Mouse (Mus musculus) granulocyte monocyte progenitor cell, adult 5-6 weeks (primary cell): Measurements from ENCODE around the gene Iah1. TPM values are rescaled to one million over a fixed set of nuclear protein-coding genes. Genes with fewer than 3 reads are reported as not detected.

Source experiments
- ATAC-seq: replicated peaks from 2 replicates; pipeline ENCODE4 v1.8.0; 2016; ENCODE audit warnings: mild to moderate bottlenecking, moderate TSS enrichment, inconsistent platforms; ENCODE audit not compliant: poor library complexity, severe bottlenecking
- total RNA-seq, 2 experiments: library from RNA; stranded (forward) in 1 of 2; stranded (reverse) in 1 of 2; fragments of 200-712, 200-1000 nt in 1 of 2; fragments of >200 nt in 1 of 2; fragmentation: Nextera tagmentation in 1 of 2; gene quantifications; 2 replicates each; pipeline ENCODE4 v1.2.3; 2014 to 2017

Iah1 gene
- total RNA-seq, 2 experiments from 2014 or later = 34.6 to 46.8 TPM

- peak; percentile 52 for ATAC-seq
Observed at GRCm38 (mm10) chr12:21318143-21318895, 2.1 kb downstream of the Iah1 start.

GRCm38 (mm10) chr12:21320317-21320716 lies 4.1 kb downstream of the Iah1 start:
- no peak for ATAC-seq

GRCm38 (mm10) chr12:21321170-21321569 lies 5.0 kb downstream of the Iah1 start:
- ATAC-seq = no peak

- ATAC-seq = no peak
Observed at GRCm38 (mm10) chr12:21322296-21322695, 6.1 kb downstream of the Iah1 start.

GRCm38 (mm10) chr12:21322856-21323255 lies 6.7 kb downstream of the Iah1 start:
- no peak for ATAC-seq

GRCm38 (mm10) chr12:21324101-21324500 lies 7.9 kb downstream of the Iah1 start:
- no peak for ATAC-seq

GRCm38 (mm10) chr12:21325266-21325665 lies 9.1 kb downstream of the Iah1 start:
- ATAC-seq = no peak

GRCm38 (mm10) chr12:21326325-21326724 lies 10.1 kb downstream of the Iah1 start:
- ATAC-seq = no peak

GRCm38 (mm10) chr12:21329661-21330400 lies 13.6 kb downstream of the Iah1 start:
- no peak for ATAC-seq

- ATAC-seq = no peak
Observed at GRCm38 (mm10) chr12:21330961-21331576, 14.9 kb downstream of the Iah1 start.

- no peak for ATAC-seq
Observed at GRCm38 (mm10) chr12:21331711-21332110, 15.5 kb downstream of the Iah1 start.

GRCm38 (mm10) chr12:21333021-21333420 lies 16.8 kb downstream of the Iah1 start:
- ATAC-seq = no peak

- ATAC-seq = no peak
Observed at GRCm38 (mm10) chr12:21333766-21334165, 17.6 kb downstream of the Iah1 start.

GRCm38 (mm10) chr12:21335869-21336268 lies 19.7 kb downstream of the Iah1 start:
- ATAC-seq = peak; percentile 99

- ATAC-seq = no peak
Observed at GRCm38 (mm10) chr12:21337171-21337570, 21.0 kb downstream of the Iah1 start.

GRCm38 (mm10) chr12:21340674-21341073 lies 24.5 kb downstream of the Iah1 start:
- ATAC-seq = no peak

GRCm38 (mm10) chr12:21346972-21347371 lies 30.8 kb downstream of the Iah1 start:
- no peak for ATAC-seq

GRCm38 (mm10) chr12:21350113-21350876 lies 34.1 kb downstream of the Iah1 start:
- no peak for ATAC-seq

- no peak for ATAC-seq
Observed at GRCm38 (mm10) chr12:21353681-21354080, 37.5 kb downstream of the Iah1 start.

GRCm38 (mm10) chr12:21362686-21363085 lies 46.5 kb downstream of the Iah1 start:
- ATAC-seq = no peak

- ATAC-seq = no peak
Observed at GRCm38 (mm10) chr12:21363195-21363594, 47.0 kb downstream of the Iah1 start.
